In genomic region chr17:35055691-35056495, GRCm38 (mm10) we compare ENCODE assay signal across 28 mouse cellular contexts. TPM values are rescaled to one million over a fixed set of nuclear protein-coding genes. Genes with fewer than 3 reads are reported as not detected.
DNase-seq lines count a peak whose midpoint lies in the region; ATAC-seq and TF ChIP-seq lines count a peak whose summit lies in the region.
"Had no signal": no experiment of that assay in that cellular context is flagged by ENCODE, and none has a peak within 500 bp of the region (broad histone marks: within the 10 kb centered on the region; RNA-seq: fewer than 3 reads in every experiment).

No protein-coding gene starts in this region.

- H3K27ac ChIP-seq in heart, postnatal 0 days (ENCODE audit: low read depth), result peak overlapping the region; percentile 32; the same call in 1 of the 2 replicates
- H3K27ac ChIP-seq in heart, embryonic 10.5 days, result no peak overlapping the region
- peak overlapping the region; percentile 32; the same call in 1 of the 2 replicates for H3K27ac ChIP-seq in liver, embryonic 11.5 days (ENCODE audit: low read depth, low read length)
- H3K27ac ChIP-seq in liver, postnatal 0 days (ENCODE audit: low read depth), result no peak overlapping the region
- H3K27ac ChIP-seq in spleen, adult 2 months (ENCODE audit: insufficient read depth, low read length), result peak overlapping the region; percentile 38; the same call in 1 of the 2 replicates
- H3K27ac ChIP-seq: embryonic facial prominence, embryonic 13.5 days; forebrain, embryonic 12.5 days; hindbrain, embryonic 10.5 days; limb, embryonic 12.5 days; liver, embryonic 14.5 days; midbrain, embryonic 15.5 days; stomach, embryonic 15.5 days had no signal

- ATAC-seq in heart, postnatal 0 days (ENCODE audit: insufficient read depth, low read depth), result no peak
- no peak for ATAC-seq in liver, embryonic 11.5 days (replicated peaks; ENCODE audit: low FRiP score)
- no peak for ATAC-seq in liver, postnatal 0 days
- ATAC-seq: hindbrain, embryonic 16.5 days; intestine, postnatal 0 days; midbrain, embryonic 15.5 days had no signal

- 0 out of 2 replicates have a peak, but pooled peaks cover 7% of the 10 kb centered on the region for H3K4me1 ChIP-seq in heart, postnatal 0 days (ENCODE audit: control insufficient read depth, insufficient read depth)
- H3K4me1 ChIP-seq in heart, embryonic 10.5 days, result peaks cover 54% of the 10 kb centered on the region
- H3K4me1 ChIP-seq in liver, embryonic 11.5 days (replicated peaks; ENCODE audit: control insufficient read depth, insufficient read depth, low read length), result peaks cover 47% of the 10 kb centered on the region
- peaks cover 26% of the 10 kb centered on the region for H3K4me1 ChIP-seq in liver, postnatal 0 days (ENCODE audit: insufficient read depth)
- H3K4me1 ChIP-seq in spleen, adult 2 months (ENCODE audit: control insufficient read depth, insufficient read depth, insufficient read length), result peaks cover 15% of the 10 kb centered on the region

- H3K27me3 ChIP-seq in heart, postnatal 0 days (ENCODE audit: control insufficient read depth, insufficient read depth, low read length), result no peaks in the 10 kb centered on the region
- H3K27me3 ChIP-seq in heart, embryonic 10.5 days (ENCODE audit: insufficient read depth, poor library complexity, severe bottlenecking), result no peaks in the 10 kb centered on the region
- H3K27me3 ChIP-seq in liver, embryonic 11.5 days (replicated peaks; ENCODE audit: control insufficient read depth, insufficient read depth, low read length), result no peaks in the 10 kb centered on the region
- H3K27me3 ChIP-seq in liver, postnatal 0 days (ENCODE audit: insufficient read depth, low read length), result no peaks in the 10 kb centered on the region
- H3K27me3 ChIP-seq in spleen, adult 2 months (ENCODE audit: control insufficient read depth, insufficient read depth, low read length), result no peaks in the 10 kb centered on the region
- H3K27me3 ChIP-seq: embryonic facial prominence, embryonic 13.5 days; forebrain, embryonic 12.5 days; heart, embryonic 12.5 days; limb, embryonic 12.5 days; midbrain, embryonic 15.5 days; stomach, embryonic 15.5 days had no signal

- no peak overlapping the region for H3K4me3 ChIP-seq in heart, postnatal 0 days (ENCODE audit: low read depth, low read length)
- no peak overlapping the region for H3K4me3 ChIP-seq in heart, embryonic 10.5 days
- no peak overlapping the region for H3K4me3 ChIP-seq in liver, embryonic 11.5 days (ENCODE audit: low read depth, low read length)
- no peak overlapping the region for H3K4me3 ChIP-seq in liver, postnatal 0 days (ENCODE audit: low read depth, low read length)
- no peak overlapping the region for H3K4me3 ChIP-seq in spleen, adult 2 months (ENCODE audit: extremely low read depth, insufficient read depth, insufficient read length)
- H3K4me3 ChIP-seq: embryonic facial prominence, embryonic 13.5 days; erythroblast, embryonic 14.5 days; forebrain, embryonic 12.5 days; heart, embryonic 12.5 days; hindbrain, embryonic 10.5 days; limb, embryonic 12.5 days; midbrain, embryonic 15.5 days; stomach, embryonic 15.5 days had no signal

- TF ChIP-seq EP300 in heart, postnatal 0 days (IDR thresholded peaks at IDR 0.05; ENCODE audit: low read depth), result no peak
- no peak for TF ChIP-seq EP300 in liver, postnatal 0 days (IDR thresholded peaks at IDR 0.05; ENCODE audit: low read depth)

- no peak for DNase-seq in heart, postnatal 0 days (ENCODE audit: low spot score)
- no peak for DNase-seq in heart, embryonic 10.5 days (ENCODE audit: low spot score)
- no peak for DNase-seq in liver, embryonic 11.5 days (ENCODE audit: low spot score)
- DNase-seq in liver, postnatal 0 days, result no peak
- DNase-seq in spleen, adult 2 months (ENCODE audit: low read depth in 1 of 2, low spot score in 2 of 2), result no peak
- no peak for DNase-seq in spleen, postnatal 4 days (ENCODE audit: low spot score in 2 of 2)
- DNase-seq in B cell, adult 2 months, result no peak
- DNase-seq: adrenal gland, postnatal 14 days; cerebellum, adult 8-10 months; cerebellum, postnatal 36 days; embryo, embryonic 11 days; gastrocnemius, postnatal 25 days; kidney, postnatal 4 days; thymus, postnatal 25 days had no signal

- peaks cover 64% of the 10 kb centered on the region for H3K36me3 ChIP-seq in heart, postnatal 0 days (replicated peaks; ENCODE audit: control insufficient read depth, insufficient read depth, low read length)
- H3K36me3 ChIP-seq in heart, embryonic 10.5 days, result peaks cover 73% of the 10 kb centered on the region
- H3K36me3 ChIP-seq in liver, embryonic 11.5 days (ENCODE audit: control insufficient read depth, insufficient read depth, low read length), result peaks cover 42% of the 10 kb centered on the region
- H3K36me3 ChIP-seq in liver, postnatal 0 days (replicated peaks; ENCODE audit: insufficient read depth, low read length), result peaks cover 60% of the 10 kb centered on the region
- peaks cover 34% of the 10 kb centered on the region for H3K36me3 ChIP-seq in spleen, adult 2 months (ENCODE audit: control insufficient read depth, insufficient read depth, low read length)
- H3K36me3 ChIP-seq: midbrain, embryonic 15.5 days had no signal

- no peak for TF ChIP-seq CTCF in heart, postnatal 0 days (IDR thresholded peaks at IDR 0.05; ENCODE audit: low read depth)
- no peak for TF ChIP-seq CTCF in liver, postnatal 0 days (IDR thresholded peaks at IDR 0.05; ENCODE audit: low read depth)
- TF ChIP-seq CTCF in spleen, adult 2 months (IDR thresholded peaks at IDR 0.05; ENCODE audit: extremely low read depth, insufficient read depth, insufficient read length, insufficient replicate concordance), result no peak

- 73% methylated on average over 7 of the region's 7 CpGs for WGBS in heart, postnatal 0 days
- WGBS in heart, embryonic 10.5 days, result 91% methylated on average over 7 of the region's 7 CpGs
- 86% methylated on average over 7 of the region's 7 CpGs for WGBS in liver, embryonic 11.5 days
- WGBS in liver, postnatal 0 days (ENCODE audit: insufficient replicate concordance), result 90% methylated on average over 7 of the region's 7 CpGs
- 89% methylated on average over 7 of the region's 7 CpGs for WGBS in spleen, adult 2 months

- no peak overlapping the region for H3K4me2 ChIP-seq in heart, postnatal 0 days (ENCODE audit: low read depth, low read length)
- H3K4me2 ChIP-seq in liver, embryonic 11.5 days, result no peak overlapping the region; the same call in 1 of the 2 replicates
- no peak overlapping the region for H3K4me2 ChIP-seq in liver, postnatal 0 days (ENCODE audit: low read depth, low read length)
- H3K4me2 ChIP-seq: embryonic facial prominence, embryonic 13.5 days; forebrain, embryonic 12.5 days; heart, embryonic 12.5 days; limb, embryonic 12.5 days; midbrain, embryonic 15.5 days; stomach, embryonic 15.5 days had no signal

- no peak overlapping the region for H3K9ac ChIP-seq in heart, postnatal 0 days (replicated peaks; ENCODE audit: low read depth, low read length)
- H3K9ac ChIP-seq in liver, embryonic 11.5 days (ENCODE audit: low read depth, low read length), result no peak overlapping the region
- no peak overlapping the region for H3K9ac ChIP-seq in liver, postnatal 0 days (replicated peaks)
- H3K9ac ChIP-seq: embryonic facial prominence, embryonic 13.5 days; forebrain, embryonic 12.5 days; heart, embryonic 12.5 days; limb, embryonic 12.5 days; liver, embryonic 14.5 days; midbrain, embryonic 15.5 days; stomach, embryonic 15.5 days had no signal

- TF ChIP-seq POLR2A in spleen, adult 2 months (IDR thresholded peaks at IDR 0.05; ENCODE audit: low read depth, low read length), result no peak

- H3K9me3 ChIP-seq in heart, postnatal 0 days (replicated peaks; ENCODE audit: control insufficient read depth, low read length), result no peaks in the 10 kb centered on the region
- H3K9me3 ChIP-seq in heart, embryonic 10.5 days, result no peaks in the 10 kb centered on the region
- H3K9me3 ChIP-seq in liver, embryonic 11.5 days (ENCODE audit: control insufficient read depth, low read length), result no peaks in the 10 kb centered on the region
- H3K9me3 ChIP-seq in liver, postnatal 0 days (ENCODE audit: low read length), result no peaks in the 10 kb centered on the region
- H3K9me3 ChIP-seq: embryonic facial prominence, embryonic 13.5 days; forebrain, embryonic 12.5 days; heart, embryonic 12.5 days; limb, embryonic 12.5 days; midbrain, embryonic 15.5 days; stomach, embryonic 15.5 days had no signal

RNA-seq across cellular contexts. Expression of gene Ddah2, which starts 2.9 kb away (rescaled TPM):
- 97.1 and 114 TPM in 2 replicates for total RNA-seq in heart, postnatal 0 days (2014; rRNA removed; ENCODE audit: low replicate concordance)
- 128 and 130 TPM in 2 replicates for polyA plus RNA-seq in heart, postnatal 0 days (2015; fragmentation: Nextera tagmentation; extraction: Ambion mirVana)
- polyA plus RNA-seq in heart, embryonic 10.5 days (2016; fragmentation: Nextera tagmentation; extraction: Ambion mirVana), result 192 and 290 TPM in 2 replicates
- 124 and 132 TPM in 2 replicates for polyA plus RNA-seq in liver, embryonic 11.5 days (2014; fragmentation: Nextera tagmentation; extraction: Ambion mirVana)
- polyA plus RNA-seq in liver, postnatal 0 days (2015; fragmentation: Nextera tagmentation; extraction: Ambion mirVana), result 15.8 and 17.2 TPM in 2 replicates
- polyA plus RNA-seq in spleen, adult 2 months (2012; rRNA removed), result 18.4 and 18.9 TPM in 2 replicates

RNA-seq across cellular contexts. Expression of gene Clic1, which starts 6.1 kb away (rescaled TPM):
- 194 and 223 TPM in 2 replicates for total RNA-seq in heart, postnatal 0 days (2014; rRNA removed; ENCODE audit: low replicate concordance)
- polyA plus RNA-seq in heart, postnatal 0 days (2015; fragmentation: Nextera tagmentation; extraction: Ambion mirVana), result 203 and 205 TPM in 2 replicates
- polyA plus RNA-seq in heart, embryonic 10.5 days (2016; fragmentation: Nextera tagmentation; extraction: Ambion mirVana), result 374 and 380 TPM in 2 replicates
- 118 and 134 TPM in 2 replicates for polyA plus RNA-seq in liver, embryonic 11.5 days (2014; fragmentation: Nextera tagmentation; extraction: Ambion mirVana)
- polyA plus RNA-seq in liver, postnatal 0 days (2015; fragmentation: Nextera tagmentation; extraction: Ambion mirVana), result 98.6 and 102 TPM in 2 replicates
- 123 and 134 TPM in 2 replicates for polyA plus RNA-seq in spleen, adult 2 months (2012; rRNA removed)

RNA-seq across cellular contexts. Expression of gene Ly6g6c, which starts 9.3 kb away (rescaled TPM):
- total RNA-seq in heart, postnatal 0 days (2014; rRNA removed; ENCODE audit: low replicate concordance), result not detected in 2 replicates
- not detected in 2 replicates for polyA plus RNA-seq in heart, postnatal 0 days (2015; fragmentation: Nextera tagmentation; extraction: Ambion mirVana)
- polyA plus RNA-seq in heart, embryonic 10.5 days (2016; fragmentation: Nextera tagmentation; extraction: Ambion mirVana), result not detected in 2 replicates
- polyA plus RNA-seq in liver, embryonic 11.5 days (2014; fragmentation: Nextera tagmentation; extraction: Ambion mirVana), result 0.34 and 1.8 TPM in 2 replicates
- 0.32 and 0.49 TPM in 2 replicates for polyA plus RNA-seq in liver, postnatal 0 days (2015; fragmentation: Nextera tagmentation; extraction: Ambion mirVana)
- polyA plus RNA-seq in spleen, adult 2 months (2012; rRNA removed), result 0.47 and 0.59 TPM in 2 replicates
- total RNA-seq: adrenal gland, postnatal 14 days; gastrocnemius, postnatal 25 days; left cerebral cortex, postnatal 14 days; megakaryocyte progenitor cell, adult 5-6 weeks had no signal
- polyA plus RNA-seq: erythroblast, embryonic 14.5 days; forebrain, embryonic 12.5 days; hindbrain, embryonic 16.5 days; limb, embryonic 12.5 days; midbrain, embryonic 15.5 days; neural tube, embryonic 14.5 days had no signal

RNA-seq across cellular contexts. Expression of gene Msh5, which starts 9.3 kb away (rescaled TPM):
- total RNA-seq in heart, postnatal 0 days (2014; rRNA removed; ENCODE audit: low replicate concordance), result 1.2 and 5.0 TPM in 2 replicates
- polyA plus RNA-seq in heart, postnatal 0 days (2015; fragmentation: Nextera tagmentation; extraction: Ambion mirVana), result 1.4 and 1.7 TPM in 2 replicates
- polyA plus RNA-seq in heart, embryonic 10.5 days (2016; fragmentation: Nextera tagmentation; extraction: Ambion mirVana), result 3.9 and 5.4 TPM in 2 replicates
- 3.8 and 4.7 TPM in 2 replicates for polyA plus RNA-seq in liver, embryonic 11.5 days (2014; fragmentation: Nextera tagmentation; extraction: Ambion mirVana)
- 3.8 and 4.2 TPM in 2 replicates for polyA plus RNA-seq in liver, postnatal 0 days (2015; fragmentation: Nextera tagmentation; extraction: Ambion mirVana)
- polyA plus RNA-seq in spleen, adult 2 months (2012; rRNA removed), result 8.6 and 9.5 TPM in 2 replicates

RNA-seq across cellular contexts. Expression of gene Mpig6b, which starts 10.1 kb away (rescaled TPM):
- 0.15 TPM in 1 of 2 replicates, not detected in the other for total RNA-seq in heart, postnatal 0 days (2014; rRNA removed; ENCODE audit: low replicate concordance)
- 0.15 and 0.16 TPM in 2 replicates for polyA plus RNA-seq in heart, postnatal 0 days (2015; fragmentation: Nextera tagmentation; extraction: Ambion mirVana)
- polyA plus RNA-seq in heart, embryonic 10.5 days (2016; fragmentation: Nextera tagmentation; extraction: Ambion mirVana), result 0.63 and 1.0 TPM in 2 replicates
- polyA plus RNA-seq in liver, embryonic 11.5 days (2014; fragmentation: Nextera tagmentation; extraction: Ambion mirVana), result 8.4 and 11.2 TPM in 2 replicates
- polyA plus RNA-seq in liver, postnatal 0 days (2015; fragmentation: Nextera tagmentation; extraction: Ambion mirVana), result 6.5 and 7.1 TPM in 2 replicates
- polyA plus RNA-seq in spleen, adult 2 months (2012; rRNA removed), result 4.8 and 5.6 TPM in 2 replicates
- total RNA-seq: gastrocnemius, postnatal 25 days; left cerebral cortex, postnatal 14 days; megakaryocyte progenitor cell, adult 5-6 weeks had no signal

Comparison
In these comparisons a context has a peak if more than half of its experiments do, and no peak if none do; other contexts are left out.
1. H3K27ac ChIP-seq: peak in heart, postnatal 0 days (single experiment), liver, embryonic 11.5 days (single experiment) and spleen, adult 2 months (single experiment); none in heart, embryonic 10.5 days (single experiment) and liver, postnatal 0 days (single experiment).